Mouse (Mus musculus): ENCODE results near the gene Fmo4. TPM values are rescaled to one million over a fixed set of nuclear protein-coding genes. Genes with fewer than 3 reads are reported as not detected.

The Fmo4 gene
- polyA plus RNA-seq, 1 experiment from 2014 or later = 2.5 TPM

GRCm38 (mm10) chr1:162831838-162832573 is 18.2 kb upstream of the Fmo4 start:
- no peak for TF ChIP-seq CTCF (IDR thresholded peaks at IDR 0.05)
- no peak for TF ChIP-seq EP300 (IDR thresholded peaks at IDR 0.05)
- no peak overlapping the region for H3K4me3 ChIP-seq (ENCODE audit: low read depth, low read length)
- no peaks in the 10 kb centered on the region for H3K27me3 ChIP-seq (replicated peaks; ENCODE audit: insufficient read depth, low read length)
- peak; percentile 34 for DNase-seq (ENCODE audit: low spot score)
- 0 out of 2 replicates have a peak, but pooled peaks cover 2% of the 10 kb centered on the region for H3K36me3 ChIP-seq (ENCODE audit: insufficient read depth, low read length)
- H3K27ac ChIP-seq (ENCODE audit: low read length) = no peak overlapping the region
- ATAC-seq = no peak
- H3K9me3 ChIP-seq (ENCODE audit: low read length) = no peaks in the 10 kb centered on the region
- H3K4me2 ChIP-seq (replicated peaks; ENCODE audit: low read depth, low read length) = no peak overlapping the region
- WGBS = 20% methylated on average over 5 of the region's 5 CpGs
- H3K4me1 ChIP-seq (ENCODE audit: insufficient read depth, low read depth, low read length) = no peaks in the 10 kb centered on the region
- H3K9ac ChIP-seq (replicated peaks; ENCODE audit: low read depth) = no peak overlapping the region

- Histone ChIP-seq H3K4me1 (ENCODE audit: insufficient read depth, low read depth, low read length) (no peaks in the 10 kb centered on the region), H3K4me3 (ENCODE audit: low read depth, low read length) (no peak overlapping the region), H3K4me2 (replicated peaks; ENCODE audit: low read depth, low read length) (no peak overlapping the region), H3K27ac (ENCODE audit: low read length) (no peak overlapping the region), H3K36me3 (ENCODE audit: insufficient read depth, low read length) (no peaks in the 10 kb centered on the region), H3K9ac (replicated peaks; ENCODE audit: low read depth) (no peak overlapping the region), H3K9me3 (ENCODE audit: low read length) (no peaks in the 10 kb centered on the region), H3K27me3 (replicated peaks; ENCODE audit: insufficient read depth, low read length) (no peaks in the 10 kb centered on the region)
- TF ChIP-seq CTCF (IDR thresholded peaks at IDR 0.05) (no peak), EP300 (IDR thresholded peaks at IDR 0.05) (no peak)
- ATAC-seq (no peak), DNase-seq (ENCODE audit: low spot score) (no peak)
- WGBS = 74% methylated on average over 5 of the region's 5 CpGs
These were observed 5.5 kb upstream of the Fmo4 start for GRCm38 (mm10) chr1:162819280-162819679.

- ATAC-seq (no peak), DNase-seq (ENCODE audit: low spot score) (no peak)
- Histone ChIP-seq H3K4me3 (ENCODE audit: low read depth, low read length) (no peak overlapping the region), H3K9me3 (ENCODE audit: low read length) (no peaks in the 10 kb centered on the region), H3K9ac (replicated peaks; ENCODE audit: low read depth) (no peak overlapping the region), H3K27ac (ENCODE audit: low read length) (no peak overlapping the region), H3K4me1 (ENCODE audit: insufficient read depth, low read depth, low read length) (no peaks in the 10 kb centered on the region), H3K36me3 (ENCODE audit: insufficient read depth, low read length) (no peaks in the 10 kb centered on the region), H3K27me3 (replicated peaks; ENCODE audit: insufficient read depth, low read length) (no peaks in the 10 kb centered on the region), H3K4me2 (replicated peaks; ENCODE audit: low read depth, low read length) (no peak overlapping the region)
- WGBS = 71% methylated on average over 10 of the region's 10 CpGs
- TF ChIP-seq CTCF (IDR thresholded peaks at IDR 0.05) = no peak
- TF ChIP-seq EP300 (IDR thresholded peaks at IDR 0.05) = no peak
These were observed 1.8 kb upstream of the Fmo4 start for GRCm38 (mm10) chr1:162815381-162816127.

- 54% methylated on average over 4 of the region's 4 CpGs for WGBS
- Histone ChIP-seq H3K27me3 (replicated peaks; ENCODE audit: insufficient read depth, low read length) (no peaks in the 10 kb centered on the region), H3K9me3 (ENCODE audit: low read length) (no peaks in the 10 kb centered on the region), H3K36me3 (ENCODE audit: insufficient read depth, low read length) (no peaks in the 10 kb centered on the region), H3K27ac (ENCODE audit: low read length) (no peak overlapping the region), H3K4me1 (ENCODE audit: insufficient read depth, low read depth, low read length) (no peaks in the 10 kb centered on the region), H3K4me2 (replicated peaks; ENCODE audit: low read depth, low read length) (no peak overlapping the region), H3K4me3 (ENCODE audit: low read depth, low read length) (no peak overlapping the region), H3K9ac (replicated peaks; ENCODE audit: low read depth) (no peak overlapping the region)
- ATAC-seq (no peak), DNase-seq (ENCODE audit: low spot score) (no peak)
- TF ChIP-seq CTCF (IDR thresholded peaks at IDR 0.05) (no peak), EP300 (IDR thresholded peaks at IDR 0.05) (no peak)
These were observed 1.2 kb upstream of the Fmo4 start for GRCm38 (mm10) chr1:162814932-162815331.

- DNase-seq (ENCODE audit: low spot score) = no peak
- ATAC-seq = no peak
- WGBS = 76% methylated on average over 9 of the region's 9 CpGs
- Histone ChIP-seq H3K4me3 (ENCODE audit: low read depth, low read length) (no peak overlapping the region), H3K27ac (ENCODE audit: low read length) (no peak overlapping the region), H3K4me2 (replicated peaks; ENCODE audit: low read depth, low read length) (peak overlapping the region; percentile 38), H3K9me3 (ENCODE audit: low read length) (no peaks in the 10 kb centered on the region), H3K4me1 (ENCODE audit: insufficient read depth, low read depth, low read length) (no peaks in the 10 kb centered on the region), H3K27me3 (replicated peaks; ENCODE audit: insufficient read depth, low read length) (no peaks in the 10 kb centered on the region), H3K9ac (replicated peaks; ENCODE audit: low read depth) (no peak overlapping the region), H3K36me3 (ENCODE audit: insufficient read depth, low read length) (no peaks in the 10 kb centered on the region)
- TF ChIP-seq CTCF (IDR thresholded peaks at IDR 0.05) (no peak), EP300 (IDR thresholded peaks at IDR 0.05) (no peak)
These were observed 483 bp downstream of the Fmo4 start for GRCm38 (mm10) chr1:162813143-162813835.

GRCm38 (mm10) chr1:162808541-162808940 is 5.2 kb downstream of the Fmo4 start:
- Histone ChIP-seq H3K27ac (ENCODE audit: low read length) (no peak overlapping the region), H3K9me3 (ENCODE audit: low read length) (no peaks in the 10 kb centered on the region), H3K9ac (replicated peaks; ENCODE audit: low read depth) (no peak overlapping the region), H3K36me3 (ENCODE audit: insufficient read depth, low read length) (no peaks in the 10 kb centered on the region), H3K4me2 (replicated peaks; ENCODE audit: low read depth, low read length) (no peak overlapping the region), H3K4me1 (ENCODE audit: insufficient read depth, low read depth, low read length) (no peaks in the 10 kb centered on the region), H3K27me3 (replicated peaks; ENCODE audit: insufficient read depth, low read length) (no peaks in the 10 kb centered on the region), H3K4me3 (ENCODE audit: low read depth, low read length) (no peak overlapping the region)
- TF ChIP-seq CTCF (IDR thresholded peaks at IDR 0.05) (no peak), EP300 (IDR thresholded peaks at IDR 0.05) (no peak)
- DNase-seq (ENCODE audit: low spot score) (no peak), ATAC-seq (no peak)
- 82% methylated on average over 3 of the region's 3 CpGs for WGBS
